Mouse (Mus musculus) heart, embryonic 11.5 days (tissue): ENCODE results near the gene Stag3. TPM values are rescaled to one million over a fixed set of nuclear protein-coding genes. Genes with fewer than 3 reads are reported as not detected.
A peak's percentile ranks its signal among the peaks of the same experiment; 100 is the strongest.

Source experiments
- ATAC-seq: fragments of 200-750 bp; cut with Nextera tagmentation; replicated peaks from 2 replicates; pipeline ENCODE4 v1.8.0; 2017; ENCODE audit warnings: moderate library complexity; ENCODE audit not compliant: insufficient number of reproducible peaks, low FRiP score, low TSS enrichment
- H3K27ac ChIP-seq: fragments of 300-500 bp; sonication (generic); 2 replicates; pipeline ENCODE4 v1.5.1; 2014; ENCODE audit warnings: mild to moderate bottlenecking, low read depth, low read length
- H3K27me3 ChIP-seq: fragments of 300-500 bp; sonication (generic); 2 replicates; pipeline ENCODE4 v1.6.1; 2014; ENCODE audit warnings: mild to moderate bottlenecking, low read length, mixed read lengths; ENCODE audit not compliant: control insufficient read depth, insufficient read depth
- H3K36me3 ChIP-seq: fragments of 300-500 bp; sonication (generic); 2 replicates; pipeline ENCODE4 v1.6.1; 2014; ENCODE audit warnings: mild to moderate bottlenecking, low read length, moderate library complexity, mixed read lengths; ENCODE audit not compliant: control insufficient read depth, insufficient read depth
- H3K4me1 ChIP-seq: fragments of 300-500 bp; sonication (generic); 2 replicates; pipeline ENCODE4 v1.6.1; 2014; ENCODE audit warnings: low read length; ENCODE audit not compliant: control insufficient read depth, insufficient read depth
- H3K4me2 ChIP-seq: fragments of 300-500 bp; sonication (generic); 2 replicates; pipeline ENCODE4 v1.6.1; 2014; ENCODE audit warnings: mild to moderate bottlenecking, moderate library complexity
- H3K4me3 ChIP-seq: fragments of 300-500 bp; sonication (generic); 2 replicates; pipeline ENCODE4 v1.5.1; 2014; ENCODE audit warnings: low read depth, low read length
- H3K9ac ChIP-seq: fragments of 300-500 bp; sonication (generic); 2 replicates; pipeline ENCODE4 v1.6.1; 2014; ENCODE audit warnings: mild to moderate bottlenecking, low read depth, low read length, moderate library complexity
- H3K9me3 ChIP-seq: fragments of 300-500 bp; sonication (generic); replicated peaks from 2 replicates; pipeline ENCODE4 v1.6.1; 2016; ENCODE audit warnings: low read length; ENCODE audit not compliant: control insufficient read depth
- WGBS: fragments of 180-500 bp; shearing (Covaris S2); extraction: QIAGEN DNeasy Blood & Tissue Kit; methylation state at CpG from one replicate; pipeline ENCODE4 v1.1.7; 2014; ENCODE audit not compliant: insufficient replicate concordance; 5-methylcytosine and 5-hydroxymethylcytosine counted together
- polyA plus RNA-seq: library from polyadenylated mRNA; unstranded; fragments of >200 nt; fragmentation: Nextera tagmentation; extraction: Ambion mirVana; gene quantifications from 2 replicates; pipeline ENCODE4 v1.2.1, GENCODE M21; 2014

The Stag3 gene
- polyA plus RNA-seq, 1 experiment from 2014 or later = 1.8 TPM

DNA sequence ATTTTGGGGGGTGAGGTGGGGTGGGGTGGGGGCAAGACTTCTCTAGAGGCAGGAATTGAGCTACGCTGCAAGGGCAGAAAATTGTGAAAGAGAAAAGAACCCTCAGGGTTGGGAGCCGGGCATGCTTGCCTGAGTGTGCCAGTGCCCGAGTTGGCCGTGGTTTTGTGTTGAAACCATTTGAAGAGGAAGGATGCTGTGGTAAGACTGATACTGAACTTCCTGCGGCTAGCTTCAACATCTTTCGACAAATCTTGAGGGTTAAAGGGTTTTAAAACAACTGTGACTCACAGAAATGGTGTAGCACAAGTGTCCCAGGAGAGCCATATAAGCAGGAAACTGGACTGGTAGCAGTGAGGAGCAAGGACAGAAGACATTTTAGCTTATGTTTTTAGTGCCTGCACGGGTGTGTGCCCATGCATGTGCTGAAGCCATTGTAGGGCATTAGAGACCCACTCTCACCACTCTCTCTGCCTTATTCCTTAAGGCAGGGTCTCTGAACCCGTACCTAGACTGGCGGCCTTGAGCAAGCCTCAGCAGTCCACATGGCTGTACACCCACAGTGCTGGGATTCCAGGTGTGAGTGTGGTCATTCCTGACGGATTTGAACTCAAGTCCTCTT lies 23.0 kb upstream of the Stag3 start:
- Histone ChIP-seq H3K9ac (no peak overlapping the region), H3K9me3 (no peaks in the 10 kb centered on the region), H3K36me3 (peaks cover 12% of the 10 kb centered on the region), H3K27ac (no peak overlapping the region), H3K4me2 (no peak overlapping the region), H3K4me3 (no peak overlapping the region), H3K4me1 (peaks cover 37% of the 10 kb centered on the region), H3K27me3 (no peaks in the 10 kb centered on the region)
- WGBS = 87% methylated on average over 10 of the region's 10 CpGs
- ATAC-seq = no peak

DNA sequence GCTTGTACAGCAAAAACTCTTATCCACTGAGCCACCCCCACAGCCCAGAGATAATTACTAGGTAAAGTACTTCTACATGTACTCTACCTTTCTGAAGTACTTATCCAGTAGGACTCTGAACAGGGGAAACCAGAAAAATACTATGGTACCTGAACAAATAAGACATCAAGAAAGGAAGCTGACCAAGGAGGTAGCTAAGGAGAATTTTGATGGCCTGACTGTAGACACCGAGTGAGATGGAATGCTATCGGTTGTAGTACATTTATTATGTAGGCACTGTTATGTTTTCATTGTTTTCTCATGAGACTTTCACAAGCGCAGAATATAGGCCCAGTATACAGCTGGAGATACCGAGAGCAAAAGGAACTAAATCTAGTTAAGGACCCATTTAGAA lies 22.5 kb upstream of the Stag3 start:
- ATAC-seq = no peak
- Histone ChIP-seq H3K27ac (no peak overlapping the region), H3K4me2 (no peak overlapping the region), H3K36me3 (peaks cover 12% of the 10 kb centered on the region), H3K4me3 (no peak overlapping the region), H3K9me3 (no peaks in the 10 kb centered on the region), H3K27me3 (no peaks in the 10 kb centered on the region), H3K9ac (no peak overlapping the region), H3K4me1 (peaks cover 41% of the 10 kb centered on the region)
- WGBS = 89% methylated on average over 4 of the region's 4 CpGs

DNA sequence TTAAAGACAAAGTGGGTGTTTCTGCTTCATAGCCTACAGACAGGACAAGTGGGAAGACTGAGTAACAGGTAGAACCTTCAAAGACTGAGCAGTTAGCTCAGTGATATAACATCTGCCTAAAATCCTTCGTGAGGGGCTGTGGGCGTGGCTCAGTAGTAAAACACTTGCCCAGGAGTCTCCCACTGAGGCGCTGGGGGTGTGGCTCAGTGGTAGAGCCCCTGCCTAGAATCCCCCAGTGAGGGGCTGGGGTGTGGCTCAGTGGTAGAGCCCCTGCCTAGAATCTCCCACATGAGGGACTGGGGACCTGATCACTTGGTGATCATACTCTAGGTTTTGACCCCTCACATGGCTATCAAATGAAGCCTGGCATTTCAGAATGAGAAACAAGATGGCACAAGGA lies 22.0 kb upstream of the Stag3 start:
- H3K36me3 ChIP-seq = peaks cover 12% of the 10 kb centered on the region
- peaks cover 46% of the 10 kb centered on the region for H3K4me1 ChIP-seq
- no peak overlapping the region for H3K4me2 ChIP-seq
- 85% methylated on average over 3 of the region's 3 CpGs for WGBS
- H3K27ac ChIP-seq = peak overlapping the region; percentile 57; the same call in 1 of the 2 replicates
- no peaks in the 10 kb centered on the region for H3K9me3 ChIP-seq
- H3K4me3 ChIP-seq = no peak overlapping the region
- H3K27me3 ChIP-seq = no peaks in the 10 kb centered on the region
- ATAC-seq = no peak
- no peak overlapping the region for H3K9ac ChIP-seq

DNA sequence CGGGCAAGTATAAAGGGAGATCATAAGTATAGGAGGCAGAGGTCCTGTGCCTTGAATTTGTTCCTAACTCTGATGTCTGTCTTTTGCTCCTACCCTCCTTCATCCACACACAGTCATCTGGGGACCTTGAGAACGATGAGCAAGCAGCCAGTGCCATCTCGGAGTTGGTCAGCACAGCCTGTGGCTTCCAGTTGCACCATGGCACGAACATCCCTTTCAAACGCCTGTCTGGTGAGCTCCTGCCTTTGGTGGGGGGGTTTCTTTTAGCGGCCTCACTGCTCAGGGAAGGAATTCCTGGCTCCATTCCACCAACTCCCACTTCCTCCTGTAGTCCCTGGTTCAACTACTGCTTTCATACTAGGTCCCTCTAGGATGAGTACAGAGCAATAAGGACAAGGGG lies 21.5 kb upstream of the Stag3 start:
- ATAC-seq = no peak
- Histone ChIP-seq H3K4me2 (0 out of 2 replicates have a peak overlapping the region, but pooled peaks have one; percentile 16), H3K9ac (no peak overlapping the region), H3K4me3 (no peak overlapping the region), H3K27me3 (no peaks in the 10 kb centered on the region), H3K4me1 (peaks cover 49% of the 10 kb centered on the region), H3K36me3 (peaks cover 12% of the 10 kb centered on the region), H3K9me3 (no peaks in the 10 kb centered on the region), H3K27ac (peak overlapping the region; percentile 57)
- WGBS = 75% methylated on average over 6 of the region's 6 CpGs

DNA sequence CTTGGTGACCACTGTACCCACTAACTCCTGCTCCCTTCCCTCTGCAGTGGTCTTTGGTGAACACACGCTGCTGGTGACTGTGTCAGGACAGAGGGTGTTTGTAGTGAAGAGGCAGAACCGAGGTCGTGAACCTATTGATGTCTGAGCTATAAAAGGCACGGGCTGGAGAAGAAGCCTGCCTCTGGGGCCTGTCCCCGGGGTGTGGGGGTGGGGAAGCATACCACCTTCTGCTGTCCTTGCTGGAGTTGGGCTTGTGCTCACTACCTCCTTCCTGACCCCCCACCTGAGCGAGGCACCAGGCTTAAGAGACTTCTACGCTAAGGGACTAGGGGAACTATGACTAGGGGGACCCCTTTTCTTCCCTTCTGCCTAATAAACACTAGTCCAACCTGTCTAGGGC lies 21.0 kb upstream of the Stag3 start:
- peaks cover 12% of the 10 kb centered on the region for H3K36me3 ChIP-seq
- 52% methylated on average over 7 of the region's 7 CpGs for WGBS

DNA sequence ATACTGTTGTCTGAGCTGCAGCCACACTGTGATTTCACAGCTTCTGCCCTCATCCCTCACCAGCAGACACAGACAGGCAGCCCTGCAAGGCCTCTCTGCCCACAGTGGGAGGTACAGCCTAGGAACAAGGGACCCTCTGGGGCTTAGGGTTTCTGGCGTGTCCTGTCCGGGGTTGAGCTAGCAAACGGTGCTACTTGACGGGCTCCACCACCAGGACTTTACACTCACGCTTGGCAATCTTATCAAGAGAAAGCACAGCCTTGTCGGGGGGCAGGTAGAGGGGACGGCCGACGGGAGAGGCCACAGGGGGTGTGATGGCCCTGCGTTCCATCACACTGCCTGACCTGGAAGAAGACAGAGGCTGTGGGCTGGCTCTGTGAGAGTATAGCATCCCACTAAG lies 20.0 kb upstream of the Stag3 start:
- Histone ChIP-seq H3K27ac (peak overlapping the region; percentile 36; the same call in 1 of the 2 replicates), H3K36me3 (peaks cover 12% of the 10 kb centered on the region), H3K9ac (no peak overlapping the region), H3K4me3 (no peak overlapping the region), H3K4me1 (peaks cover 49% of the 10 kb centered on the region), H3K4me2 (no peak overlapping the region), H3K27me3 (no peaks in the 10 kb centered on the region), H3K9me3 (no peaks in the 10 kb centered on the region)
- no peak for ATAC-seq
- WGBS = 42% methylated on average over 10 of the region's 10 CpGs

More for the DNA sequence above, 21.0 kb upstream of the Stag3 start:
- no peak overlapping the region for H3K4me2 ChIP-seq
- H3K4me1 ChIP-seq = peaks cover 49% of the 10 kb centered on the region
- H3K27ac ChIP-seq = peak overlapping the region; percentile 57; the same call in 1 of the 2 replicates
- no peak overlapping the region for H3K4me3 ChIP-seq
- H3K27me3 ChIP-seq = no peaks in the 10 kb centered on the region
- H3K9ac ChIP-seq = no peak overlapping the region
- no peaks in the 10 kb centered on the region for H3K9me3 ChIP-seq
- ATAC-seq = no peak

DNA sequence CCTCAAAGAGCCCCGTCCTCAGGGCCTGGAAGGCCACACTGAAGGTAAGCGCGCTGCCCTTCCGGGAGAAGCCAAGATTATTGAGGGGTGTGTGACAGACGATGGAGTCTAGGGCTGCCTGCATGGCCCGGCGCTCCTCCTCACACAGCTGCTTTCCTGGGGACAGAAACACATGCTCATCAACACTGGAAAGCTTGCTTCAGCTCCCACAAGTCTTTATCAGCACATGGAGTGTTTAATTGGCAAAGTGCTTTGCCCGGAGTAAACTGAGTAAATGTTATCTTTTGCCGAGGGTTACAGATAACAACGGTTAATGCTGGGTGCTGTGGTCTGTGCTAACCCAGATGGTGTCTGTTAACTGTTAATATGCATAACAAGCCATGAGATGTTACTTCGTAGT lies 19.2 kb upstream of the Stag3 start:
- no peak for ATAC-seq
- no peaks in the 10 kb centered on the region for H3K9me3 ChIP-seq
- H3K4me3 ChIP-seq = no peak overlapping the region
- H3K4me2 ChIP-seq = no peak overlapping the region; the same call in 1 of the 2 replicates
- 50% methylated on average over 11 of the region's 11 CpGs for WGBS
- no peaks in the 10 kb centered on the region for H3K27me3 ChIP-seq
- H3K27ac ChIP-seq = 0 out of 2 replicates have a peak overlapping the region, but pooled peaks have one; percentile 36
- H3K36me3 ChIP-seq = peaks cover 12% of the 10 kb centered on the region
- no peak overlapping the region for H3K9ac ChIP-seq
- peaks cover 49% of the 10 kb centered on the region for H3K4me1 ChIP-seq

DNA sequence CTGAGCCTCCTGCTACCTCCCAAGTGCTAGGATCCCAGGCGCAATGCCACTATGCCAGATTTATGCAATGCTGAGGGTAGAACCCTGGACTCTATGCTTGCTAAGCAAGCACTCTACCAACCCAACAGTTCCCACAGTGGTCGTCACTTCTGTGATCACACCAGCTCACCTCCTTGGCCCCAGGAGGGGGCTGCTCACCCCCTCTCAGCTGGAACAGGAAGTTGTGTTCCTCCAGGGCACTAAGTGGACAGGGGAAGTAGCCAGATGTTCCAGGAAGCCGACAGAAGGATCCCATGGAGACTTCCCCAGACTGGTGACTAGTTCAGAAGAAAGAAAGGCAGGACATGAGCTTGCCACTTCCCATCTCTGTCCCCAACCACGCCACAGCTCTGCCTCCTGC lies 18.0 kb upstream of the Stag3 start:
- H3K9me3 ChIP-seq = no peaks in the 10 kb centered on the region
- 69% methylated on average over 4 of the region's 4 CpGs for WGBS
- peaks cover 12% of the 10 kb centered on the region for H3K36me3 ChIP-seq
- H3K27ac ChIP-seq = no peak overlapping the region
- no peak overlapping the region for H3K4me2 ChIP-seq
- no peaks in the 10 kb centered on the region for H3K27me3 ChIP-seq
- H3K9ac ChIP-seq = no peak overlapping the region
- H3K4me3 ChIP-seq = no peak overlapping the region
- ATAC-seq = no peak
- H3K4me1 ChIP-seq = peaks cover 44% of the 10 kb centered on the region
